Mouse (Mus musculus): ENCODE data around the gene Kmt2a. TPM values are rescaled to one million over a fixed set of nuclear protein-coding genes. Genes with fewer than 3 reads are reported as not detected.
A peak's percentile ranks its signal among the peaks of the same experiment; 100 is the strongest.
"Not testable (repeated sequence)": the region's sequence is repeated elsewhere in the genome, so short reads cannot be mapped to it uniquely, and the experiment has no call there.

The Kmt2a gene
- total and polyA plus RNA-seq, 3 experiments = 19.4 to 38.4 (median 20.0) TPM

DNA sequence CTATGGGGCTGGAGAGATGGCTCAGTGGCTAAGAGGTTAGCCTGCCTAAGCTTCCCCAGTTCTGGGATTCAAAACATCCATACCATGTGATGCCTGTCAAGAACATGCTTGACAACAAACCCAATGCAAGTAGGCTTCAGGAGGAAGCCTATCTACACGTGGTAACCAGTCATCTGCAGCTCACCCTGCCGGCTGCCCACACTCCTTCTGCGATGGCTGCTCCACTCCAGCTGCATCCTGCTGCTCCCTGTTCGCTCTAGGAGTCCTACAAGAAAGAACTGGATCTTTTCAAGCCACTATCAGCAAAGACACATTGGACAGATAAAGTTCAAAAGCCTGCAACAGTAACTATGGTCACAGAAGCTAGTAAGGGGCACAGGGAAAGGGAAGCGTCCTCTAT lies 63.6 kb downstream of the Kmt2a start:
- DNase-seq = no peak

GRCm38 (mm10) chr9:44814179-44814578 lies 66.9 kb downstream of the Kmt2a start:
- DNase-seq = no peak

DNA sequence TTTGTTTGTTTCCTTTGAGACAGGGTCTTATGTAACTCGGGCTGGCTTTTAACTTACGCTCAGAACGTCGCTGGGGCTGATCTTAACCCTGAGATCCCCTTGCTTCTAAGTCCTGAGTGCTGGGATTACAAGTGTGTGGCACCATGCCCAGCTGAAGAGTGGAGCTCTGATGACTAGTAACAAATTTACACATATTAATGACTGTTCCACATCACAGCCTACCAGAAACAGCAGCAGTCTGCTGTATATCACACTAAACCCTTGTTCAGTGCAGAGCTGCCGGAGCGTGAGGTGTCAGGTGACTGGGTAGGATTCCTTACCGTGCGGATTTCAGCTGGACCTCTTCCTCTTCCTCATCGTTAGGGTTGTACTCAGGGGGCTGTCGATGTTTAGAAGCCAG lies 70.8 kb downstream of the Kmt2a start:
- DNase-seq = no peak

DNA sequence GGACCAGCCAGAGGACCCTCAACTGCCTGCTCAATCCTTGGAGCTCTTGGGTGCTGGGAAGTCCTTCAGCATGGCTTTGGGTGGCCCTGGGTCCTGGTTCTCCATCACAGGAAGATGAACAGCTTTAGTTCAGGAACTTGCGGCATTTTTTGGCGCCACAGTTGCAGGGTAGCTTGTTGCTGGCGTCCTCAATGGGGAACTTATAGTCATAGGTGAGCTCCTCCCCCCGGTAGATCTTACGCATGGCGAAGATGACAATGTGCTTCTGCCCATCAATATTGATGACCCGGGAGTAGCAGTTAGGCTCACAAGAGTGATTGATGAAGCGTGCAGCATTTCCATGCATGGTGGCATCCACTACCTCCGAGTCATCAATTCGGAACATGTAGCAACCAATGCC lies 73.3 kb downstream of the Kmt2a start:
- no peak for DNase-seq

DNA sequence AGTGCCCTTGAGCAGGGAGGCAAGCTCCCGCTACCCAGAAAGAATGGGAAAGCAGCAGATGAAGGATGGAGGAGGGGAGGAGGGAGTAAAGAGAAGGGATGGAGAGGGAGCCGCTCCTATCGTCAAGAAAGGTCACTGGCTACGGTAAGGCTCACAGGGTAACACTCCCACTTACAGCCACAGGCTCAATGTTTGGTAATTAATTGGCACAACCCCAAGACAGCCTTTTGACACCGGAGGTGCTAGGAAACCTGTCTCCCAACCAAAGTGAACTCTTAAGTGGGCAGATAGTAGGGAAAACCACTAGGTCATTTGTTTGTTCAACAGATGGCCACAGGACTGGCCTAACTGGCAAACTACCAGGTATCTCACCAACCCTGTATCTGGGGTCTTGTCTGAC lies 74.0 kb downstream of the Kmt2a start:
- DNase-seq = no peak

DNA sequence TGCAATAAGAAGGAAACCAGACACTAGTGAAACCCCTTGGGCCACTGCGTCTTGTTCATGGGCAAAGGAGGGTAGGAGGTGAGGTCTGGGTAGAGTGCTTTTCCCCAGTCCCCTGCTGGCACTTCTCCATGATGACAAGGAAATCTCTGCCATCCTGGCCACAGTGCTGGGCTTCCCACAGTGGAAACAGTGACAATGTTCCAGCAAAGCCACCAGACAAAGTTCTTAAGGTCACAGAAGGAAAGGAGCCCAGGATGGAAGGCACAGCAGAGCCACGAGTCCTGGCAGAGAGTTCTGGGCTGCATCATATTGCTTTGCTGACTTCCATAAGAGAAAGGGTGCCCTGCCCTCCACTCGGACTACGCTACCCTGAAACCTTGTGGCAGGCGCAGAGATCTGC lies 75.6 kb downstream of the Kmt2a start:
- no peak for DNase-seq

DNA sequence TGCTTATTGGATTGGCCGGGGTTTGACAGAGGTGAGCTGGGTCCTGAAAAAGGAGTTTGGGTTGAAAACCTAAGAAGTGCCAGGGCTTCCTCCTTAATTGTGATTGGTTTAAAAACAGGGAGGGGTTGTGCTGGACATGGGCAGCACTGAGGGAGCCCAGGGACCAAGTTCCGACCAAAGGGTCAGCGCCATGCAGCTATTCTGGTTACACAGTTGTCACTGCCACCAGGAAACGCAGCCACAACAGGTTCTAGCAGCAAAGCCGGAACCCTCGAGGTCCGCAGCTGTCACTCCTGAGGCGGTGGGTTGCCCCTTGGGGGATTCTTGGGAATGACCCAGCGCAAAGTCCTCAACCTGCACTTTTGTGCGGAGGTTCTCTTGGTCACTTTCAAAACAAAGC lies 76.4 kb downstream of the Kmt2a start:
- DNase-seq = no peak

DNA sequence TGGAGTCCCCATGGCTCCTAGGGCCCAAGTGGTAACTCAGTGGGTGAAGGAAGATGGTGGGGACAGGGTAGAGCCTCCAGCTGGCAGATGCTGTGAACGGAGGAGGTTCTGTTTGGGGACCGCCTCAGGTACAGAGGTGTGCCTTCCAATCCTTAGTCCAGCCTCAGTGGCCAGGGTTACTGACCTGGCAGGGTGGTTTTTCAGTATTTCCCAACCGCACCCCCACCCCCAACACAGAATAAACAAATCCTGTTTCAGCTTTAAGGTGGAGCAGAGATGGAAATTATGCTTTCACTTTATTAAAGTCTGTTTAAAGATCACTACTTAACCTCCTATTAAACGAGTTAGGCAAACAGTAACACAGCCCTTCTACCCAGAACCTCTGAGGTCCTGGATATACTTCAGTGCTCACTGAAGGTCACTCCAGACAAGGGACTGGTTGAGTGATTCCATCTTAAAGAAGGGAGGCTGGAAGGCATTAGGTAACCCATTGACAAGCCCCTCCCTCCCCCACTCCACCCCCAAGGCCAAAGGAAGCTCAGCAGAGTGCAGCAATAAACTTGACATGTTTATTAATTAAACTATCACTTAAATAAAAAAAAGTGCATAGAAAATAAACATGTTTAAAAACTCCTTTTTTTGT lies 78.2 kb downstream of the Kmt2a start, which contains the start of gene Ttc36:
Gene Ttc36, minus strand, starts transcription at position 265 of the 643 bp plus-strand sequence.
- peak; percentile 49 for DNase-seq

DNA sequence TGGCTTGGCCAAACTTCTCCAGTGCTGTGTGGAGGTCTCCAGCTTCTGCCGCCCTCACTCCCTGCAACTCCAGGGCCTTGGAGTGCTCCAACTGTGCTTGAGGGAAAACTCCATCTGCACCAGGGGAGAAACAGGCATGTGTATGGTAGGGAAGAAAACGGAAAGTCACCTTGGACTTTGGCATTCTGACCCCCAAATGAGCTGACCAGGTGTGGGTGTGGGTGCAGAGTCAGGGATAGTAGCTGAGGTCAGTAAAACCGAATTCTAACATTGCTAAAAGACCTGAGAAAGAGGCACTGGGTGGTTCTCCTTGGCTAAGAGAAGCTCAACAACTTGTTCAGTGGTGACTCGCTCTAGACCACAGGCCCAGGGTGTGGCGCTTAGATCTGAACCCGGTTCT lies 79.4 kb downstream of the Kmt2a start:
- no peak for DNase-seq

DNA sequence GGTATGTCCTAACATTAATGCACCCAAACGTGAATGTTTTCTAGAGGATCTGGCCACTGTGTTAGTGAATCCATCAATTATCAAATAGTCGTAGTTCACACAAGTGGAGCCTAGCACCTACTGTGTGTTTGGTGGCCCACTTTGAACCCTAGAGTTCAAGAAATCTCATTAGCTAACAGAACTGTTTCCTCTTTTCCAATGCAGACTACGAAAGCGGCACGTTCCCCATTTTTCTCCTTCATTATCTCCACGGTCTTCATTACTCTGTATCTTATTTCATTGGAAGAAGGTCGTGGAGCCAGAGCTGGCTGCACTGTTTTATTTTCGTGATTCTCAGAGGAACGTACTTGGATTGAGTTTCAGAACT lies 81.2 kb downstream of the Kmt2a start:
- DNase-seq = no peak

DNA sequence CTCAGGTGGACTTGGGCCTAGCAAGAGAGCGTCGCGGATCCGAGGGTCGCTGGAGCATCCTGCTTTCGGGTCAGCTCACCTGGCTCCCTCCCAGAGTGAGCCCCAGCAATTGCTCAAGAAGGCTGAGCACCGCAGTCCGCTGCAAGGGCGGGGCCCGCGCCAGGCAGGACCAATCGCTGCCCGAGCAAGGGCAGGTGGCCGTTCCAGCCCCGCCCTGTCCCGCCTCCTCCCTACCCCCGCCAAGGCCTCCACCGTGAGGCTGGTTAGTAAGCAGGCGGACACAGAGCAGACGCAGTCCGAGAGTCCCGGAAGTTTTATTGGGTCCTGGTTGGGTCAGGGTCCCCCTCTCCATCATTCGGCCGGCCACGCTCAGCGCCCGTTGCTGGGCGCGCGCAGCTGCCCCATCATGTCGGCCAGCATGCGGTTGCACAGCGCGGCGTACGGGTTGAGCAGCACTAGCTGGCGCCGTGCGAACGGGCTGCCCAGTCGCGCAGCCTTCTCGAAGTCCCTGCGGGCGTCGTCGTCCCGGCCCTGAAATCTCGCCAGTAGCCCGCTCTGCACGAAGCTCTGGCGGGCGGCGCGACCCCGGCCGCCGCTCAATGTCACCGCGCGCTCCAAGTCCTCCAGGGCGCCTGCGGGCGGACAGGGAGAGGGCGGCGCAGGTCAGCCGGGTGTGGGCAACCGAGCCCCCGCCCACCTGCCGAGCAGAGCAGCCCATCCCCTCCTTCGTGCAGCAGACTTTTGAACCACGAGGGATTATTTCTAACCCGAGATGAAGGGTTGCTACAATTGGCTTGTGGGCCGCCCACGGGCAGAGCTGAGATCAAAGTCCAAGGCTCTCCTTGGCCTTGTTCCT lies 81.8 kb downstream of the Kmt2a start, which contains the start of gene Tmem25:
Gene Tmem25, minus strand, starts transcription at position 206 of the 856 bp plus-strand sequence.
- DNase-seq = peak; percentile 95

- DNase-seq = no peak
Observed at GRCm38 (mm10) chr9:44798298-44798697, 82.8 kb downstream of the Kmt2a start.

DNA sequence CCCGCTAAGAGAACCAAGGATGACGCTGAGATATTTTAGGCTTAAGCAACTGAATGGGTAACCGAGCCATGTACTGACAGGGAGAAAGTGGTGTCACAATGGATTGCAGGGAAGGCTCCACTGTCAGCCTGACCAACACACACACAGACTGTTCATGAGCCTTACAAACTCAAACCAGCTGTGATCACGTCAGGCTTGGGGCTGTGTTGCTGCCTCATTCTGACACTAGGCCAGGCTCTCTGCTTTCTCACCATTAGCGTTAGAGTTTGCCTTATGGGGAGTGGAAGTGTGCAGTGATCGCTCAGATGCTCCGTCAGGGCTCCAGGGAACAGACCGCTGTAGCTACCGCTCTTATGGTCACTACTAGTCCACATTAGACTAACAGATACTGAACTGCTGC lies 88.3 kb downstream of the Kmt2a start:
- DNase-seq = no peak

- peak; percentile 95 for DNase-seq
Observed at GRCm38 (mm10) chr9:44772750-44773651, 108.1 kb downstream of the Kmt2a start.

DNA sequence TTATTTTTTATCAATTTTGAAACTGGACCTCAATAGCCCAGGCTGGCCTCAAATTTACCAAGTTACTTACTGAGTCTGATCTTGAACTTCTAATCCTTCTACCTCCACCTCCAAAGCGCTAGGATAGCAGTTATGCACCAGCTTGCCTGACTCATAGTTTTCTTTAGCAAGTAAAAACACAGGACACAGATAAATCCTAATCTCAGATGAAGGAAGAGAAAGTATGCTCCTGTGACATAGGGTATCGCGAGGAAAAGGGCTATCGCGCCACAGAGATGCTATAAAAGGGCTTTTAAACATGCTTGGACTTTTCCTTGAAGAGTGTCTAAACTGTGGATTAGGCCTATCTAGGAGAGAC lies 108.7 kb downstream of the Kmt2a start:
- DNase-seq = no peak

DNA sequence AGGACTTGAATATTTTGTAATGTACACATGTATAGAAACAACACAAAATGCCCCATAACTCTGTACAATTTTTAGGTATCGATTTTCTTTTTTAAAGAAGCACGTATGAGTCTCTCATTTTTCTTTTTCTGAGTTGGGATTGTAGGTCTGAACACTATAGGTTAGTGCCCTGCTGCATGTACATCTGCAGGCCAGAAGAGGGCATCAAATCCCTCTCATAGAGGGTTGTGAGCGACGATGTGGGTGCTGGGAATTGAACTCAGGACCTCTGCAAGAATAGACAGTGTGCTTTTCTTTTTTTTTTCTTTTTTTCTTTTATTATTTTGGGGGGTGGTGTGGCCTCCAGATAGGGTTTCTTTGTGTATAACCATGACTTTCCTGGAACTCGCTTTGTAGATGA lies 109.7 kb downstream of the Kmt2a start:
- DNase-seq = no peak

DNA sequence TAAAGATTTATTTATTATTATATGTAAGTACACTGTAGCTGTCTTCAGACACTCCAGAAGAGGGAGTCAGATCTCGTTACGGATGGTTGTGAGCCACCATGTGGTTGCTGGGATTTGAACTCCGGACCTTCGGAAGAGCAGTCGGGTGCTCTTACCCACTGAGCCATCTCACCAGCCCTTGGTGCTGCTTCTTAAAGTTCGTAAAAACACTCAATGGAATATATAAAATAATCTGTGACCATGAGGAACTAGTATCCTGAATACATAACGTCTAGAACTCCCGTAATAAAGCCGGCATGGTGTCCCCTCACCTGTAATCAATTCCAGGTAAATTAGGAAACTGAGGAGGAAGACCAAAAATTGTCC lies 113.1 kb downstream of the Kmt2a start:
- DNase-seq = not testable (repeated sequence)

DNA sequence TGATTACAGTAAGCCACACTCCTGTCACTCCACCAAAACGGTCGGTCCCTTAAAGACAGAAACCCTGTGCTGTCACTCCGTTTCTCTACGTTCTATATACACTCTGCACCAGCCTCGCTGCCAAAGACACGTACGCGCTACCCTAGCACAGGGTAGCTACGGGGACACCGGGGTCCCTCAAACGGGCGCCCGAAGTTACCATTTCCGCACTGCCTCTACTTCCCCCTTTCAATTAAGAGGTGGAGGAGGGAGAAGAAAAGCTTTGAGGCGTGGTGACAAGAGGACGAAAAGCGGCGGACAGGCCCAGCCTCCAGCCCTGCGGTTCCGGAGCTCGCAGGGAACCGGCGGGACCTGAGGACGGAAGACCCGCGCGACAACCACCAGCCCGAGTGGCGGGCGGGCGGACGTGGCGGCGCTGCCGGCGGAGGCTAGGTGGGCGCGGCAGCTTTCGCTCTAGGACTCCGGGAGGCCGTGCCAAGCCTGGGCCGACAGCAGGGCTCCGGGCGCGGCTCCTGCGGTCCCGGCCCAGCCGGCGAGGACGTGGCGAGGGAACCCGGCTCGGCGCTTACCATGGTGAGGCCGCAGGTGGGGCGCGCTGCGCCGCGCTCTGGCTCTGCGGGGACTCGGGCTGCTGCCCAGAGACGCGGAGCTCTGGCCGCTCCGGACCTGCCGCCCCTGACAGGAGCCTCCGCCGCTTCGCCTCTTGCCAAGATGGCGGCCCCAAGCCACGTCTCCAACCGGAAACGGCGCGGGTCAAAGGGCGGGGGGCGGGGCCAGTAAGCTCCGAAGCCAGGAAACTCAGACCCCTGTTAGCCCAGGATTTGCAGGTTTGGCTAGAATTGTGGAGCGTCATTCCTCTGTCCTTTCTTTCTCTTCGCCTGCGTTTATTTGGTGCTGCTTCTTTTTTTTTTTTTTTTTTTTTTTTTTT lies 113.7 kb downstream of the Kmt2a start, which contains the start of the genes Arcn1 and Ift46:
Gene Arcn1, minus strand, starts transcription at position 745 of the 928 bp plus-strand sequence.
Gene Ift46, plus strand, starts transcription at position 808 of the 928 bp plus-strand sequence.
- DNase-seq = peak; percentile 90

- DNase-seq = no peak
Observed at GRCm38 (mm10) chr9:44760873-44761272, 120.2 kb downstream of the Kmt2a start.

Measured in adrenal gland, adult 2 months (tissue).